Mouse (Mus musculus) CD8-positive naive resting alpha-beta T cell, adult 2 months (primary cell): ENCODE results near the gene Frem1.

Source experiments
- DNase-seq, 2 experiments: peaks; one replicate each; pipeline ENCODE4 v3.0.0; 2022; ENCODE audit warnings: low read depth in 2 of 2, low spot score in 2 of 2

Gene Frem1

GRCm38 (mm10) chr4:82874791-82875190 is 177.3 kb downstream of the Frem1 start:
- no peak for DNase-seq

GRCm38 (mm10) chr4:82872548-82872947 is 179.6 kb downstream of the Frem1 start:
- no peak for DNase-seq

- no peak for DNase-seq
These were observed 180.0 kb downstream of the Frem1 start for GRCm38 (mm10) chr4:82872121-82872520.

- no peak for DNase-seq
These were observed 181.2 kb downstream of the Frem1 start for GRCm38 (mm10) chr4:82870931-82871330.

- DNase-seq: no peak
These were observed 184.3 kb downstream of the Frem1 start for GRCm38 (mm10) chr4:82867731-82868445.

GRCm38 (mm10) chr4:82867111-82867510 is 185.0 kb downstream of the Frem1 start:
- no peak for DNase-seq

GRCm38 (mm10) chr4:82864974-82865699 is 187.0 kb downstream of the Frem1 start:
- DNase-seq: no peak

GRCm38 (mm10) chr4:82863316-82863715 is 188.8 kb downstream of the Frem1 start:
- no peak for DNase-seq

GRCm38 (mm10) chr4:82861451-82861850 is 190.7 kb downstream of the Frem1 start:
- DNase-seq: no peak

GRCm38 (mm10) chr4:82860566-82860965 is 191.6 kb downstream of the Frem1 start:
- DNase-seq: no peak

- peak; percentile 48 to 54 for DNase-seq
These were observed 192.7 kb downstream of the Frem1 start, which contains the start of gene Zdhhc21 for GRCm38 (mm10) chr4:82859131-82860125. TSS of gene Zdhhc21 (minus strand) at chr4:82859958.

GRCm38 (mm10) chr4:82858431-82859010 is 193.6 kb downstream of the Frem1 start:
- no peak for DNase-seq

- DNase-seq: no peak
These were observed 195.2 kb downstream of the Frem1 start for GRCm38 (mm10) chr4:82856986-82857385.

- no peak for DNase-seq
These were observed 198.3 kb downstream of the Frem1 start for GRCm38 (mm10) chr4:82853809-82854208.

GRCm38 (mm10) chr4:82848552-82849234 is 203.4 kb downstream of the Frem1 start:
- no peak for DNase-seq
